Mouse (Mus musculus): ENCODE measurements at regions not wholly inside any gene's neighbourhood (a gene's known extent, or its start where the extent isn't known, plus 50 kb on each side); places are given as distances from the start of the nearest gene placed in this dataset.

GRCm38 (mm10) chr17:88258361-88258796 is 182.1 kb upstream of the Foxn2 start:
- H3K4me2 ChIP-seq (ENCODE audit: low read depth, low read length) = 0 out of 2 replicates have a peak overlapping the region, but pooled peaks have one; percentile 3
- ATAC-seq (ENCODE audit: insufficient read depth, low FRiP score) = no peak
- H3K9ac ChIP-seq (ENCODE audit: low read length) = no peak overlapping the region
- H3K4me3 ChIP-seq (replicated peaks; ENCODE audit: low read length) = no peak overlapping the region
- no peaks in the 10 kb centered on the region for H3K27me3 ChIP-seq (ENCODE audit: control insufficient read depth, insufficient read depth, low read length)
- H3K27ac ChIP-seq (ENCODE audit: low read length) = no peak overlapping the region
- 0 out of 2 replicates have a peak, but pooled peaks cover 7% of the 10 kb centered on the region for H3K4me1 ChIP-seq (ENCODE audit: control insufficient read depth, insufficient read depth, low read length)
- H3K36me3 ChIP-seq (ENCODE audit: control insufficient read depth, insufficient read depth, low read length) = no peaks in the 10 kb centered on the region
- H3K9me3 ChIP-seq (replicated peaks; ENCODE audit: control insufficient read depth, low read length) = no peaks in the 10 kb centered on the region
- 69% methylated on average over 11 of the region's 11 CpGs for WGBS

- Histone ChIP-seq H3K9ac (ENCODE audit: low read length) (no peak overlapping the region), H3K4me1 (ENCODE audit: control insufficient read depth, insufficient read depth, low read length) (0 out of 2 replicates have a peak, but pooled peaks cover 7% of the 10 kb centered on the region), H3K4me3 (replicated peaks; ENCODE audit: low read length) (no peak overlapping the region), H3K9me3 (replicated peaks; ENCODE audit: control insufficient read depth, low read length) (no peaks in the 10 kb centered on the region), H3K27me3 (ENCODE audit: control insufficient read depth, insufficient read depth, low read length) (no peaks in the 10 kb centered on the region), H3K4me2 (ENCODE audit: low read depth, low read length) (no peak overlapping the region), H3K36me3 (ENCODE audit: control insufficient read depth, insufficient read depth, low read length) (no peaks in the 10 kb centered on the region), H3K27ac (ENCODE audit: low read length) (no peak overlapping the region)
- 89% methylated on average over 7 of the region's 7 CpGs for WGBS
- ATAC-seq (ENCODE audit: insufficient read depth, low FRiP score) = no peak
Measured at GRCm38 (mm10) chr17:88260176-88260575, 180.3 kb upstream of the Foxn2 start.

- no peak overlapping the region for H3K4me3 ChIP-seq (replicated peaks; ENCODE audit: low read length)
- no peak for ATAC-seq (ENCODE audit: insufficient read depth, low FRiP score)
- no peaks in the 10 kb centered on the region for H3K9me3 ChIP-seq (replicated peaks; ENCODE audit: control insufficient read depth, low read length)
- 0 out of 2 replicates have a peak, but pooled peaks cover 7% of the 10 kb centered on the region for H3K4me1 ChIP-seq (ENCODE audit: control insufficient read depth, insufficient read depth, low read length)
- no peaks in the 10 kb centered on the region for H3K36me3 ChIP-seq (ENCODE audit: control insufficient read depth, insufficient read depth, low read length)
- H3K4me2 ChIP-seq (ENCODE audit: low read depth, low read length) = no peak overlapping the region
- H3K27ac ChIP-seq (ENCODE audit: low read length) = no peak overlapping the region
- H3K9ac ChIP-seq (ENCODE audit: low read length) = no peak overlapping the region
- H3K27me3 ChIP-seq (ENCODE audit: control insufficient read depth, insufficient read depth, low read length) = no peaks in the 10 kb centered on the region
- 40% methylated on average over 6 of the region's 6 CpGs for WGBS
Measured at GRCm38 (mm10) chr17:88260826-88261225, 179.7 kb upstream of the Foxn2 start.

GRCm38 (mm10) chr17:88261556-88261955 is 179.0 kb upstream of the Foxn2 start:
- no peak overlapping the region for H3K4me3 ChIP-seq (replicated peaks; ENCODE audit: low read length)
- no peak for ATAC-seq (ENCODE audit: insufficient read depth, low FRiP score)
- 60% methylated on average over 8 of the region's 8 CpGs for WGBS

DNA sequence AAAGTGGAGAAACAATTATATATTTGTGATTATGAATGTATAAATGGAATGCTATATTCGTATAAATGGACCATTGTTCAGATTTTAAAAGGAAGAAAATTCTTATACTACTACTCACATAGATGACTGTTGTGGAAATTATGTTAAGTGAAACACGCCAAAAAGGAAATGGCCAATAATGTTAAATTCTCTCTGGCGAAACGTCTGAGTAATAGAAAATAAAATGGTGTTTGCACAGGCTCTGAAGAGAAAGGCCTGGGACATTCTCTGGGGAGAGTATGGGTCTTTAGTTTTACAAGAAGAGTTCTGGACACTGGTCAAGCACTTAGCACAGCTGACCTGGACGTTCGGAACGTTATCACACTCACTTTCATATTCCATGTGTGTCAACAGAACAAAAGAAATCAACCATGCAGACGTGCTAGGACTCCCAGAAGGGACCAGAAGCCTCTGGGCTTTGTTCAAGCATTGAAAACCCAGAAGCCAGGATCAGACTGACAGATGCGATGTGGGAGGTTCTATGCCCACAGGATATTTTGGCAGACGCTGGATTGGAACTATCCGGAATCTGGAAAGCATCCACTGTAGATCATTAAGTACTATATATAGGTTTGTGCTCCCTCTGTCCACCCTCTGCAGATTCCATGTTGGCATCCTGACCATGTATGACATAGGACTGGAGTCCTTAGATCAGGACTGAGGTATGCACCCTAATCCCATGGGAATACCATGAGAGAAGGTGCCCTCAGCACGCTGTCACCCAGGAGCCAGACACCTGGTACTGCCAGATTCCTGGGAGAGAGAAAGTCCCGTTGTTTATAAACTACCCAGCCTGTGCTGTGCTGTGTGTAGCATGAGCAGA is 178.0 kb upstream of the Foxn2 start:
- H3K4me1 ChIP-seq (ENCODE audit: control insufficient read depth, insufficient read depth, low read length) = 0 out of 2 replicates have a peak, but pooled peaks cover 4% of the 10 kb centered on the region
- H3K4me3 ChIP-seq (replicated peaks; ENCODE audit: low read length) = no peak overlapping the region
- no peak overlapping the region for H3K9ac ChIP-seq (ENCODE audit: low read length)
- peak overlapping the region; percentile 36; the same call in 1 of the 2 replicates for H3K27ac ChIP-seq (ENCODE audit: low read length)
- H3K4me2 ChIP-seq (ENCODE audit: low read depth, low read length) = no peak overlapping the region
- H3K9me3 ChIP-seq (replicated peaks; ENCODE audit: control insufficient read depth, low read length) = peaks cover 2% of the 10 kb centered on the region; the same call in 1 of the 2 replicates
- no peaks in the 10 kb centered on the region for H3K27me3 ChIP-seq (ENCODE audit: control insufficient read depth, insufficient read depth, low read length)
- peak; percentile 61 for ATAC-seq (ENCODE audit: insufficient read depth, low FRiP score)
- no peaks in the 10 kb centered on the region for H3K36me3 ChIP-seq (ENCODE audit: control insufficient read depth, insufficient read depth, low read length)
- WGBS = 68% methylated on average over 13 of the region's 13 CpGs

More at GRCm38 (mm10) chr17:88261556-88261955, 179.0 kb upstream of the Foxn2 start:
- Histone ChIP-seq H3K27me3 (ENCODE audit: control insufficient read depth, insufficient read depth, low read length) (no peaks in the 10 kb centered on the region), H3K4me2 (ENCODE audit: low read depth, low read length) (no peak overlapping the region), H3K9me3 (replicated peaks; ENCODE audit: control insufficient read depth, low read length) (no peaks in the 10 kb centered on the region), H3K36me3 (ENCODE audit: control insufficient read depth, insufficient read depth, low read length) (no peaks in the 10 kb centered on the region), H3K27ac (ENCODE audit: low read length) (no peak overlapping the region), H3K9ac (ENCODE audit: low read length) (no peak overlapping the region), H3K4me1 (ENCODE audit: control insufficient read depth, insufficient read depth, low read length) (0 out of 2 replicates have a peak, but pooled peaks cover 7% of the 10 kb centered on the region)

GRCm38 (mm10) chr17:88265291-88265690 is 175.2 kb upstream of the Foxn2 start:
- Histone ChIP-seq H3K4me1 (ENCODE audit: control insufficient read depth, insufficient read depth, low read length) (0 out of 2 replicates have a peak, but pooled peaks cover 4% of the 10 kb centered on the region), H3K4me3 (replicated peaks; ENCODE audit: low read length) (no peak overlapping the region), H3K27ac (ENCODE audit: low read length) (no peak overlapping the region), H3K9me3 (replicated peaks; ENCODE audit: control insufficient read depth, low read length) (peaks cover 4% of the 10 kb centered on the region; the same call in 1 of the 2 replicates), H3K9ac (ENCODE audit: low read length) (no peak overlapping the region), H3K4me2 (ENCODE audit: low read depth, low read length) (no peak overlapping the region), H3K27me3 (ENCODE audit: control insufficient read depth, insufficient read depth, low read length) (no peaks in the 10 kb centered on the region), H3K36me3 (ENCODE audit: control insufficient read depth, insufficient read depth, low read length) (no peaks in the 10 kb centered on the region)
- ATAC-seq (ENCODE audit: insufficient read depth, low FRiP score) = no peak
- 71% methylated on average over 13 of the region's 13 CpGs for WGBS

- no peak overlapping the region for H3K4me3 ChIP-seq (replicated peaks; ENCODE audit: low read length)
- WGBS = 78% methylated on average over 8 of the region's 8 CpGs
Measured at GRCm38 (mm10) chr17:88268216-88268615, 172.3 kb upstream of the Foxn2 start.

DNA sequence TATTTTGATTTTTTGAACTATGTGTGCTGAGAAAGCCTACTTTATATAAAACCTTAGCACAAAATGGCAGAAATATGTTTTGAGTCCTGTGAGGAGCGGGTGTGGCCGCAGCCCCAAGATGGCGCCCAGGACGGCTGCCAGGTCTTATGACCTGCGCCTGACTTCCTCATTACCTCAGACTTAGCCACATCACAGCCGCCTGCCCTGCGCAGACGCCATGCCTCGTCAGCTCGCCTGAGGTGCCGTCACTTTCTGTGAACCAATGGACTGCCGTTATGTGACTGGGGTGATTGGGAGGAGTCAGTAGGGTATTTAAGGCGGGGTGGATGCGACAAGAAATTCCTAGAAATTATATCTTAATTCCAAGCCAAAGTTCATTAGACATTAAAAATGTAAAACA is 171.7 kb upstream of the Foxn2 start:
- Histone ChIP-seq H3K27me3 (ENCODE audit: control insufficient read depth, insufficient read depth, low read length) (no peaks in the 10 kb centered on the region), H3K9me3 (replicated peaks; ENCODE audit: control insufficient read depth, low read length) (peaks cover 4% of the 10 kb centered on the region; the same call in 1 of the 2 replicates), H3K9ac (ENCODE audit: low read length) (no peak overlapping the region), H3K4me3 (replicated peaks; ENCODE audit: low read length) (no peak overlapping the region), H3K27ac (ENCODE audit: low read length) (no peak overlapping the region), H3K4me1 (ENCODE audit: control insufficient read depth, insufficient read depth, low read length) (peaks cover 3% of the 10 kb centered on the region; the same call in 1 of the 2 replicates), H3K36me3 (ENCODE audit: control insufficient read depth, insufficient read depth, low read length) (no peaks in the 10 kb centered on the region), H3K4me2 (ENCODE audit: low read depth, low read length) (no peak overlapping the region)
- 95% methylated on average over 14 of the region's 14 CpGs for WGBS
- ATAC-seq (ENCODE audit: insufficient read depth, low FRiP score) = no peak

More at GRCm38 (mm10) chr17:88268216-88268615, 172.3 kb upstream of the Foxn2 start:
- Histone ChIP-seq H3K9me3 (replicated peaks; ENCODE audit: control insufficient read depth, low read length) (peaks cover 4% of the 10 kb centered on the region; the same call in 1 of the 2 replicates), H3K4me2 (ENCODE audit: low read depth, low read length) (no peak overlapping the region), H3K27me3 (ENCODE audit: control insufficient read depth, insufficient read depth, low read length) (no peaks in the 10 kb centered on the region), H3K9ac (ENCODE audit: low read length) (no peak overlapping the region), H3K4me1 (ENCODE audit: control insufficient read depth, insufficient read depth, low read length) (no peaks in the 10 kb centered on the region), H3K36me3 (ENCODE audit: control insufficient read depth, insufficient read depth, low read length) (no peaks in the 10 kb centered on the region), H3K27ac (ENCODE audit: low read length) (no peak overlapping the region)
- no peak for ATAC-seq (ENCODE audit: insufficient read depth, low FRiP score)

DNA sequence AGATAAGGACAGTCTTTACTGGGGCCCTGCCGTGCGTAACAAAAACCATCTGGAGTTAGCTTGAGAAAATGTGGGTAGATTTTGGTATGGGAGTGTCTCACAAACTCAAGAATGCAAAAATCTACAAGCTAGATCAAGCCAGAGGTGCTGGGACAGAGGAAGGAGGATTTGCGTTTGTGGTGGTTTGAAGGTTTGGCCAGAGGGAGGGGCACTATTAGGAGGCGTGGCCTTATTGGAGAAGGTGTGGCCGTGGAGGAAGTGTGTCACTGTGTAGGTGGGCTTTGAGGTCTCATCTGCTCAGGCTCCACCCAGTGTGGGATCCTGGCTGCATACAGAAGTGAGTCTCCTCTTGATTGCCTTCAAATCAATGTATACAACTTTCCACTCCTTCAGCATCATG is 169.6 kb upstream of the Foxn2 start:
- Histone ChIP-seq H3K27ac (ENCODE audit: low read length) (no peak overlapping the region), H3K9me3 (replicated peaks; ENCODE audit: control insufficient read depth, low read length) (peaks cover 4% of the 10 kb centered on the region; the same call in 1 of the 2 replicates), H3K4me1 (ENCODE audit: control insufficient read depth, insufficient read depth, low read length) (peaks cover 11% of the 10 kb centered on the region), H3K4me3 (replicated peaks; ENCODE audit: low read length) (no peak overlapping the region), H3K27me3 (ENCODE audit: control insufficient read depth, insufficient read depth, low read length) (no peaks in the 10 kb centered on the region), H3K9ac (ENCODE audit: low read length) (no peak overlapping the region), H3K36me3 (ENCODE audit: control insufficient read depth, insufficient read depth, low read length) (no peaks in the 10 kb centered on the region), H3K4me2 (ENCODE audit: low read depth, low read length) (no peak overlapping the region)
- 87% methylated on average over 5 of the region's 5 CpGs for WGBS
- no peak for ATAC-seq (ENCODE audit: insufficient read depth, low FRiP score)
